Mouse (Mus musculus): Measurements from ENCODE around the gene Synrg. TPM values are rescaled to one million over a fixed set of nuclear protein-coding genes. Genes with fewer than 3 reads are reported as not detected.

Synrg gene
- total RNA-seq, 1 experiment from 2014 or later, result 18.2 TPM

GRCm38 (mm10) chr11:84066071-84066481 lies 101.8 kb downstream of the Synrg start:
- ATAC-seq (replicated peaks; ENCODE audit: insufficient number of reproducible peaks, low FRiP score, low TSS enrichment, poor library complexity, severe bottlenecking), result no peak

- no peak for ATAC-seq (replicated peaks; ENCODE audit: insufficient number of reproducible peaks, low FRiP score, low TSS enrichment, poor library complexity, severe bottlenecking)
These were observed 102.9 kb downstream of the Synrg start for GRCm38 (mm10) chr11:84066927-84067645.

GRCm38 (mm10) chr11:84067720-84068190 lies 103.5 kb downstream of the Synrg start:
- no peak for ATAC-seq (replicated peaks; ENCODE audit: insufficient number of reproducible peaks, low FRiP score, low TSS enrichment, poor library complexity, severe bottlenecking)

GRCm38 (mm10) chr11:84068191-84069033 lies 104.2 kb downstream of the Synrg start:
- ATAC-seq (replicated peaks; ENCODE audit: insufficient number of reproducible peaks, low FRiP score, low TSS enrichment, poor library complexity, severe bottlenecking), result no peak

GRCm38 (mm10) chr11:84069034-84069370 lies 104.8 kb downstream of the Synrg start, which contains the start of gene Dusp14:
Dusp14 (minus strand) TSS chr11:84069261.
- ATAC-seq (replicated peaks; ENCODE audit: insufficient number of reproducible peaks, low FRiP score, low TSS enrichment, poor library complexity, severe bottlenecking), result no peak; the same call in 1 of the 2 replicates

GRCm38 (mm10) chr11:84072904-84073651 lies 108.8 kb downstream of the Synrg start:
- no peak for ATAC-seq (replicated peaks; ENCODE audit: insufficient number of reproducible peaks, low FRiP score, low TSS enrichment, poor library complexity, severe bottlenecking)

- no peak for ATAC-seq (replicated peaks; ENCODE audit: insufficient number of reproducible peaks, low FRiP score, low TSS enrichment, poor library complexity, severe bottlenecking)
These were observed 109.9 kb downstream of the Synrg start for GRCm38 (mm10) chr11:84073816-84074764.

- ATAC-seq (replicated peaks; ENCODE audit: insufficient number of reproducible peaks, low FRiP score, low TSS enrichment, poor library complexity, severe bottlenecking), result no peak
These were observed 112.8 kb downstream of the Synrg start for GRCm38 (mm10) chr11:84077008-84077407.

GRCm38 (mm10) chr11:84078601-84079000 lies 114.4 kb downstream of the Synrg start:
- ATAC-seq (replicated peaks; ENCODE audit: insufficient number of reproducible peaks, low FRiP score, low TSS enrichment, poor library complexity, severe bottlenecking), result no peak

GRCm38 (mm10) chr11:84079361-84079760 lies 115.1 kb downstream of the Synrg start:
- ATAC-seq (replicated peaks; ENCODE audit: insufficient number of reproducible peaks, low FRiP score, low TSS enrichment, poor library complexity, severe bottlenecking), result no peak

- ATAC-seq (replicated peaks; ENCODE audit: insufficient number of reproducible peaks, low FRiP score, low TSS enrichment, poor library complexity, severe bottlenecking), result no peak
These were observed 115.7 kb downstream of the Synrg start for GRCm38 (mm10) chr11:84079887-84080286.

GRCm38 (mm10) chr11:84080327-84080726 lies 116.1 kb downstream of the Synrg start:
- no peak for ATAC-seq (replicated peaks; ENCODE audit: insufficient number of reproducible peaks, low FRiP score, low TSS enrichment, poor library complexity, severe bottlenecking)

- ATAC-seq (replicated peaks; ENCODE audit: insufficient number of reproducible peaks, low FRiP score, low TSS enrichment, poor library complexity, severe bottlenecking), result no peak
These were observed 117.7 kb downstream of the Synrg start for GRCm38 (mm10) chr11:84081901-84082300.

- ATAC-seq (replicated peaks; ENCODE audit: insufficient number of reproducible peaks, low FRiP score, low TSS enrichment, poor library complexity, severe bottlenecking), result no peak
These were observed 126.3 kb downstream of the Synrg start for GRCm38 (mm10) chr11:84090572-84090971.
